Mouse (Mus musculus) midbrain, embryonic 13.5 days (tissue): ENCODE data around the gene Sox5. TPM values are rescaled to one million over a fixed set of nuclear protein-coding genes. Genes with fewer than 3 reads are reported as not detected.

Experiments
- ATAC-seq: fragments of 200-750 bp; cut with Nextera tagmentation; 2 replicates; pipeline ENCODE4 v1.8.0; 2017; ENCODE audit warnings: mild to moderate bottlenecking, moderate TSS enrichment, moderate library complexity
- H3K27ac ChIP-seq: fragments of 300-500 bp; sonication (generic); 2 replicates; pipeline ENCODE4 v1.5.1; 2015; ENCODE audit warnings: inconsistent platforms, mild to moderate bottlenecking, moderate library complexity
- H3K27me3 ChIP-seq: fragments of 300-500 bp; sonication (generic); 2 replicates; pipeline ENCODE4 v1.6.1; 2015; ENCODE audit warnings: mild to moderate bottlenecking, inconsistent platforms
- H3K36me3 ChIP-seq: fragments of 300-500 bp; sonication (generic); 2 replicates; pipeline ENCODE4 v1.6.1; 2015; ENCODE audit warnings: mild to moderate bottlenecking, inconsistent platforms
- H3K4me1 ChIP-seq: fragments of 300-500 bp; sonication (generic); replicated peaks from 2 replicates; pipeline ENCODE4 v1.6.1; 2015; ENCODE audit warnings: inconsistent platforms
- H3K4me2 ChIP-seq: fragments of 300-500 bp; sonication (generic); replicated peaks from 2 replicates; pipeline ENCODE4 v1.6.1; 2015; ENCODE audit warnings: moderate library complexity, mild to moderate bottlenecking, inconsistent platforms
- H3K4me3 ChIP-seq: fragments of 300-500 bp; sonication (generic); replicated peaks from 2 replicates; pipeline ENCODE4 v1.5.1; 2015; ENCODE audit warnings: mild to moderate bottlenecking, inconsistent platforms
- H3K9ac ChIP-seq: fragments of 300-500 bp; sonication (generic); replicated peaks from 2 replicates; pipeline ENCODE4 v1.6.1; 2015; ENCODE audit warnings: mild to moderate bottlenecking, inconsistent platforms
- H3K9me3 ChIP-seq: fragments of 300-500 bp; sonication (generic); 2 replicates; pipeline ENCODE4 v1.6.1; 2016; ENCODE audit warnings: mild to moderate bottlenecking, inconsistent platforms
- WGBS: fragments of 180-500 bp; shearing (Covaris S2); methylation state at CpG from one replicate; pipeline ENCODE4 v1.1.7; 2015; 5-methylcytosine and 5-hydroxymethylcytosine counted together
- polyA plus RNA-seq: library from polyadenylated mRNA; unstranded; fragments of >200 nt; fragmentation: Nextera tagmentation; extraction: Ambion mirVana; gene quantifications from 2 replicates; pipeline ENCODE4 v1.2.1, GENCODE M21; 2015

Gene Sox5
- polyA plus RNA-seq, 1 experiment from 2014 or later: 52.0 TPM

DNA sequence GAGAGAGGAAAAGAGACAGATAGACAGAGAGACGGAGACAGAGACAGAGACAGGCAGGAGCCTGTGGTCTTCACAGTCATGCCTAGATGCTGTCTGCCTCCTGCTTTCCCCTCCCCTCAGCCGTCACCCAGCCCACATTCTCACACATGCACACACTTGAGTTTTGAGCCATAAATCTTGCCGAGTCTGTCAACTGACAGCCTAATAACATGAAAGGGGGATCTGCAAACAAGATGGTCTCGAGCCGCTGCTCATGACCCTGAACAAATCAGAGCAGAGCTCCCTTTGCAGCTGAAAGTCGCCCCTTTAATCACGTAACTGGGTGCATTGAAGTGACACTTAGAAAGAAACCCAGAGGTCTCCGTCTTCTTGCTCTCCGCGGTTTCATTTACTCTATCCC is 383.7 kb downstream of the Sox5 start:
- Histone ChIP-seq H3K9me3 (no peaks in the 10 kb centered on the region), H3K9ac (0 out of 2 replicates have a peak overlapping the region, but pooled peaks have one; percentile 21), H3K4me2 (peak overlapping the region; percentile 19; the same call in 1 of the 2 replicates), H3K4me3 (no peak overlapping the region), H3K4me1 (peaks cover 23% of the 10 kb centered on the region), H3K27me3 (peaks cover 15% of the 10 kb centered on the region), H3K36me3 (no peaks in the 10 kb centered on the region), H3K27ac (no peak overlapping the region)
- ATAC-seq: no peak
- WGBS: 28% methylated on average over 10 of the region's 10 CpGs

DNA sequence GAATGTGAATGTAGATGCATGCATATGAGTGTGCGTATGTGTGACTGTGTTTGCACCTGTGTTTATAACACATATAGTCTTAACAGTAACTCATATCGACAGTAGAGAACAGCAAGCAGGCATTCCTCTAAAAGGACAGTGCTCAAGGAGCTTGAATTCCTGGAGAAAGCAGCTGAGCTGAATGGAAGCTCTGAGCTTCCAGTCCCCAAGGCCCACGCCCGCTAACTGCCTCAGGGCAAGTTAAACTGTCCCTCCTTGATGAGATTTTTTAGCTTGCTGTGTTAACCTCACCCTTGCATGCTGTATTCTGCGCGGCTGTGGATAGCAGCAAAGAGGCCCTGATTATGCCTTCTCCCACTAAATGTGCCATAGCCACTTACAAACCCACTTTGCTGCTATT is 388.6 kb downstream of the Sox5 start:
- H3K4me2 ChIP-seq: no peak overlapping the region
- no peaks in the 10 kb centered on the region for H3K36me3 ChIP-seq
- H3K27ac ChIP-seq: peak overlapping the region; percentile 17; the same call in 1 of the 2 replicates
- WGBS: 70% methylated on average over 6 of the region's 6 CpGs
- H3K4me1 ChIP-seq: peaks cover 17% of the 10 kb centered on the region
- H3K9ac ChIP-seq: no peak overlapping the region
- peaks cover 27% of the 10 kb centered on the region for H3K27me3 ChIP-seq
- no peak overlapping the region for H3K4me3 ChIP-seq
- ATAC-seq: no peak
- no peaks in the 10 kb centered on the region for H3K9me3 ChIP-seq

DNA sequence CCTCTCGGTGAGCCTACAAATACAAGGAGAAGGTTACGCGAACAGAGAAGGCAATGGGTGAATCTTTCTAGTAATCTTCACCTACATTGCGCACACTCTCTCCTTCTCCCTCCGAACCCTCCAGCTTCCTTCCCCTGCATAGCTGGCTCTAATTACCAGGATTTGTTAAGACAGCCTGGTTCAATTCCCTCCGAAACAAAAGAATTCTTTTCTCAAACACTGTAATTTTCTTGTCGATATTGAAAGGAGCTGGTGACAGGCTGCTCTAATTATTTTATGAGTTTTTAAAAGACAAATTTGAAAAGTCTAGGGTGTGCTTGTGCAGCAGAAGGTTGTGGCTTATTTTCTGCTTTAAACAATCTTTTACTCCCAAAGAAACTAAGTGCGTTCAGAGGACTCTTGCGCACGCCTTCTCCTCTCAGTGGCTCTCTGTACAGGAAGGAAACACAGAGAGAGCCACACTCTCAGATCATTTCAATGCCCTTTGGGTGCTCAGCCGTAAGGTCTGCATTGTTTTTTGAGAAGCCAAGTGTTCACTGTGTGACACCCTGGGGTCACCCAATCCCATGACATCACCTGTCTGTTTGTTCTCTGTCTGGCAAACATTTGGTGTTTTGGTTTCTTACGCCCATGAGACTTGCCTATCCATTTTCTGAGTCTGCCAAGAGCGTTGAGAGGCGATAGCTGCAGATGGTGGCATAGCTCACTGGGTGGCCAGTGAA is 392.3 kb downstream of the Sox5 start:
- WGBS: 83% methylated on average over 14 of the region's 14 CpGs
- no peaks in the 10 kb centered on the region for H3K9me3 ChIP-seq
- H3K27me3 ChIP-seq: peaks cover 11% of the 10 kb centered on the region; the same call in 1 of the 2 replicates
- H3K27ac ChIP-seq: no peak overlapping the region
- peaks cover 20% of the 10 kb centered on the region for H3K4me1 ChIP-seq
- H3K9ac ChIP-seq: no peak overlapping the region
- no peaks in the 10 kb centered on the region for H3K36me3 ChIP-seq
- no peak overlapping the region for H3K4me3 ChIP-seq
- ATAC-seq: no peak
- no peak overlapping the region for H3K4me2 ChIP-seq

DNA sequence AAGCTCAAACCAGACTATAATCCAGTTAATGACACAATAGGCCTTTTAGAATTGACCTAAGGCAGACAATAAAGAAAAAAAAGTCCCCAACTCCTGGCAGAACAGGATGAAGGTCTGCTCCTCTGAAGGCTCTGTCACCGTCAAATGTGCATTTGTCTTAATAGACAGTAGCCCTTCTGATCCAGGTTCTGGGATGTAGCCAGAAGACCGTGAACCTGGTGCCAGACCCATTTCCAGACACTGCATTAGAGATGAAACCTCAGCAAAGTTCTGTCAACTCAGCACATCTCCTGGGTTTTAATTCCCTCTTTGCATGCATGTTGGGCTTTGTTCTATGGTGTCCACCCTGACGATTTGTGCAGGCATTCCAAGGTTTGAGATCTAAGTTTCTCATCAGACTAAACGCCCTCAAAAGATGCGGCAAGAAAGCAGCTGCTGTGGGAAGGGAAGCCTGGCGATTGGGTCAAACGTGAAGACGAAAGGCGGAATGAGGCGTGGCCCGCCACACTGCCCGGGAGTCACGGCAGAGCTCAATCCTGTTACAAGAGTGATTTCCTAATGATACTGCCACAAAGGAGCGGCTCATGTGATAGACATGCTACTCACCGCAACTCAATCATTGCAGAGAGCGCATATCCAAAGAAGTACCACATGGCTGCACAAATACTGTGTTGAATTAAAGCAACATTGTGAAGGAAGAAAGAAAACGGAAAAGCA is 394.1 kb downstream of the Sox5 start:
- peak overlapping the region; percentile 37 for H3K4me2 ChIP-seq
- H3K4me1 ChIP-seq: peaks cover 11% of the 10 kb centered on the region
- WGBS: 33% methylated on average over 17 of the region's 17 CpGs
- H3K27me3 ChIP-seq: peaks cover 16% of the 10 kb centered on the region
- no peaks in the 10 kb centered on the region for H3K9me3 ChIP-seq
- no peaks in the 10 kb centered on the region for H3K36me3 ChIP-seq
- H3K4me3 ChIP-seq: no peak overlapping the region
- H3K9ac ChIP-seq: peak overlapping the region; percentile 23; the same call in 1 of the 2 replicates
- no peak overlapping the region for H3K27ac ChIP-seq
- ATAC-seq: peak; percentile 78

DNA sequence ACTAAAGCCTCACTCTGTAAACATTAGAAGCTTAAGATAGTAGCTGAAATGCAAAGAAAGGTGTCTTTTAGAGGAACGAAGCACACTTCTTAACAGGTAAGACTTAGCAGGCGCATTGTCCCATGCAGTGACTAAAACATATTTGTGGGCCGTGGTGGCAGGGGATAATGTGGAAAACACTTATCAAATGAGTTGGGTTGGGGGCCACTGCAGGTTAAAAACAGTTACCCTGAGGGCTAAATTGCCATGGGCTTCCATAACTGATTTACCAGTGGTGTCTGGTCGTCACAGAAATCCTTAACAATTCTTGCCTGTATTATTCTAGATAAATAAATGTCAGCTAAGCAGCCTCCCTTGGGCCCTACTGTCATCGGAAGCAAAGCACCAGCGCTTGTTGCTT is 401.1 kb downstream of the Sox5 start:
- no peaks in the 10 kb centered on the region for H3K9me3 ChIP-seq
- no peak overlapping the region for H3K4me3 ChIP-seq
- H3K4me2 ChIP-seq: no peak overlapping the region
- H3K27ac ChIP-seq: no peak overlapping the region
- peaks cover 7% of the 10 kb centered on the region for H3K27me3 ChIP-seq
- 0 out of 2 replicates have a peak, but pooled peaks cover 3% of the 10 kb centered on the region for H3K4me1 ChIP-seq
- 81% methylated on average over 6 of the region's 6 CpGs for WGBS
- H3K9ac ChIP-seq: no peak overlapping the region
- H3K36me3 ChIP-seq: no peaks in the 10 kb centered on the region
- ATAC-seq: no peak

DNA sequence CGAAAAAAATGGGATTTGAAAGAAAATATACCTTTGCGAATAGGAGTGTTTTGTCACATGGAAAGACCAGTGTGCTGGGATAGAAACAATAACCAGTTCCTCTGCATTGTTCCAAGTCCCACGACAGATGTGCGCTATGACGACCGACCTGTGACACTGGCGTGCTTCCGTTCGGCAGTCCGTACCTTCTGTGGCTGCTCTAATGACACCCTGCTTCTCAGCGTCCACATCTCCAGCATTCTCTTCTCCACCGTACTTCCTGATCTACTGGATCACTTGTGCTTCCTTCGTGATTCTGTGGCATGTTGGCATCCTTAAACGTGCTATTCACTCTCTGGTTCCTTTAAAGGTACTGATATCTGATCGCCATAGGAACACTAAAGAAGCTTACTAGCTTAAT is 401.6 kb downstream of the Sox5 start:
- no peak for ATAC-seq
- Histone ChIP-seq H3K27me3 (peaks cover 7% of the 10 kb centered on the region), H3K4me2 (no peak overlapping the region), H3K36me3 (no peaks in the 10 kb centered on the region), H3K9ac (no peak overlapping the region), H3K4me3 (no peak overlapping the region), H3K4me1 (0 out of 2 replicates have a peak, but pooled peaks cover 3% of the 10 kb centered on the region), H3K27ac (no peak overlapping the region), H3K9me3 (no peaks in the 10 kb centered on the region)
- WGBS: 72% methylated on average over 15 of the region's 15 CpGs

DNA sequence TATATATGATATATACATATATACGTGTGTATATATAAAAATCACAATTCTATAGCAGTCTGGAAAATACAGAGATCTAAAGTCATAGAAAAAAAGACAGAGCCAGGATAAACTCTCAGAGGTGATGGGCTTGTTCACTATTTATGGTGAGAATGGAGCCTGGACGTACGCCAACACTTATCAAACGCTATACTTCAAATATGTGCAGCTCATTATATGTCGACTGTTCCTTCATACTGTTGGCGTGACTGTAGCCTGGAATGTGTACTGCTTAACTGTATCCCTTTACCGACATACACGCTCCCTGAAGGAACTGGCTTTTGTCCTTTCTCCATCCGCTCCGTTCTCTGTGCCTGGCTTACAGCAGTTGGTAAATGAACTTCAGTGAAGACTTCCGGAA is 407.0 kb downstream of the Sox5 start:
- WGBS: 93% methylated on average over 11 of the region's 11 CpGs
- Histone ChIP-seq H3K4me1 (no peaks in the 10 kb centered on the region), H3K9ac (no peak overlapping the region), H3K9me3 (no peaks in the 10 kb centered on the region), H3K27ac (no peak overlapping the region), H3K4me3 (no peak overlapping the region), H3K4me2 (no peak overlapping the region), H3K27me3 (peaks cover 2% of the 10 kb centered on the region), H3K36me3 (no peaks in the 10 kb centered on the region)
- no peak for ATAC-seq

DNA sequence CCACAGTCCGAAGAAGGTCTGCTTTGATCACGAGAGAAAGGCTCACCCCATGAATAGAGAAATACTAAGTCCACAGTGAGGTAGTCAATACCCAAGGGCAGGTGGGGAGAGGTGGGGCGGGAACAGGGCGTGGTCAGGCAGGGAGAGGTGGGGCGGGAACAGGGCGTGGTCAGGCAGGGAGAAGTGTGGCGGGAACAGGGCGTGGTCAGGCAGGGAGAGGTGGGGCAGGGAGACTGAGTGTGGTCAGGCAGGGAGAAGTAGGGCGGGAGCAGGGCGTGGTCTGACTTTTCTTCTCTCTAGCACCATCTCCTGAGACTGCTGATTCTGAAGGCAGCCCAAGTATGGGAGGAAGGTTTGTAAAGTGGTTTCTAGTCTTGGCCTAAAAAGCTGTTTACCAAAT is 411.1 kb downstream of the Sox5 start:
- H3K9me3 ChIP-seq: no peaks in the 10 kb centered on the region
- H3K4me3 ChIP-seq: no peak overlapping the region
- 52% methylated on average over 10 of the region's 10 CpGs for WGBS

DNA sequence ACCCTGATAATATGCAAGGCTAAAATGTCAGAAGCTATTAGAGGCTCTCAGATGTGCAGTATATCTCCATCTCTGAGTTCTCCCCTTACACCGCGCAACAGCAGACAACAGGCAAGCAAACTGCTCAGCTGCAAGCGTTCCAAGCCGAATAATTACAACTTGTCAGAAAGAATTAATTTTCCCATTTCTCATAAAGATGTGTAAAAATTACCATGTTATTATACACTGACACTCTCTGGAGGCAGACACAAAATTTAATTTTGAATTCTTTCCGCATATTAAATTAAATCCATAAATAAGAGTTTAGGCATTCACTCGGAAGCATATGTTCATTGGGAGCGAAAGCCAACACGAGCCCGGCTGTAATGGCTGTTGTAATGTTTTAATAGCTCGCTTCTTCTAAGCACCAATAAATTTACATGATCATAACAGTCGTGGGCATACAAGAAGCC is 414.1 kb downstream of the Sox5 start:
- WGBS: 72% methylated on average over 11 of the region's 11 CpGs

More for the DNA sequence above, 411.1 kb downstream of the Sox5 start:
- H3K36me3 ChIP-seq: no peaks in the 10 kb centered on the region
- H3K4me1 ChIP-seq: no peaks in the 10 kb centered on the region
- no peaks in the 10 kb centered on the region; the same call in 1 of the 2 replicates for H3K27me3 ChIP-seq
- no peak for ATAC-seq
- no peak overlapping the region for H3K4me2 ChIP-seq
- H3K9ac ChIP-seq: no peak overlapping the region
- no peak overlapping the region for H3K27ac ChIP-seq

DNA sequence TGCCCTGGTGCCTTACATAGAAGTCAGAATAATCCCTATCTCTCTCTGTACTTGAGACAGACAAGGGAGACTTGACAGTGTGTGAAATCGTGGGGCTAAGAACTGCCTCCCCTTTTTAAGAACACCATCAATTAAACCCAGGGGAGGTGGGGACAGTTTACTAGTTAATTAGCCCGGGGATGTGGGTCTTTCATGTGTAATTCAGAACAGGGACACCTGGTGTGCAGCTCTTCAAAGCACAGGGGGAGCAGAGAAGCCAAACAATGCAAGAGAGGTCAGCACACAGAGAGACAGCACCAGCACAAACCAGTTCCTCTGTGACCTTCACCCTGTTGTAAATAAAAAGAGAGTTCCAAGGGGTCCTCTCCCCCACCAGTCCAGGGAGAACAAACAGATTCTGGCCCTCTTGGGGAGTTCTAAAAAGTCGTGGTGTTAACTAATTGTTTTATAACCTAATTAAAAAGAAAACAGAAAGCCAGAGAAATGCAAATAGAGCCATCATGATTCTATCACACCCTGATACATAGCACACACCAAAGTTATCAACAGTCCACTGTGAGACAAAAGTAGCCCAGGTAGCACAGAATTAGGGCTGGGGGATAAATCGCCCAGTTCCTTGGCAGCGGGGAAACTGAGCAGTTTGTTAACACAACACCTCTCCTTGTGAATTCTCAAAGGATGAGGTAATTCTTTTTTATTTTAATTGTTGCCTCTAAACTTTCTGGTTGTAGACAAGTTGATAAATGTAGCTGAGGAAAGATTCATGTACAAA is 420.3 kb downstream of the Sox5 start:
- peaks cover 14% of the 10 kb centered on the region for H3K4me1 ChIP-seq
- 7% methylated on average over 5 of the region's 5 CpGs for WGBS
- ATAC-seq: 0 out of 2 replicates have a peak, but pooled peaks have one; percentile 56
- no peak overlapping the region for H3K4me2 ChIP-seq
- H3K36me3 ChIP-seq: no peaks in the 10 kb centered on the region
- no peaks in the 10 kb centered on the region for H3K9me3 ChIP-seq
- H3K27me3 ChIP-seq: no peaks in the 10 kb centered on the region
- no peak overlapping the region for H3K4me3 ChIP-seq
- no peak overlapping the region for H3K9ac ChIP-seq
- no peak overlapping the region for H3K27ac ChIP-seq

More for the DNA sequence above, 414.1 kb downstream of the Sox5 start:
- Histone ChIP-seq H3K4me2 (no peak overlapping the region), H3K9ac (no peak overlapping the region), H3K4me3 (no peak overlapping the region), H3K27me3 (no peaks in the 10 kb centered on the region), H3K36me3 (no peaks in the 10 kb centered on the region), H3K27ac (no peak overlapping the region), H3K9me3 (no peaks in the 10 kb centered on the region), H3K4me1 (no peaks in the 10 kb centered on the region)
- ATAC-seq: 0 out of 2 replicates have a peak, but pooled peaks have one; percentile 56

DNA sequence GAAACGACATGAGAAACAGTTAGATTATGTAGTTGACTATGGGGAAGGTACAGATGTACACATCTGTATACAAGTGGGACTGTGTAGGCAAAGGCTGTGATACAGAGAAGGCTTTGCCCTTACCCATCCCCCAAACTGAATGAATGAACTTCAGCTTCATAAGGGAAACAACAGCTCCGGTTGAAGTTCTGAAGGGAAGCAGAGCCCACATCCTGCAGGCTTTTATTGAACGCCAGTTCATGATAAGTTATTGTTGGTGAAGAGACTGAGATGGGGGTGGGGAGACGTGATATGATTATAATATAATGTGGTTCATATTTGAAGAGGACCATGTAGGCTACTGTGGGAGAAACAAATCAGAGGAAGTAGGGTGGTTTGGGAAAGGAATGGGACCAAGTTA is 424.7 kb downstream of the Sox5 start:
- no peak overlapping the region for H3K4me2 ChIP-seq
- H3K4me3 ChIP-seq: no peak overlapping the region
- WGBS: 88% methylated on average over 4 of the region's 4 CpGs
- H3K36me3 ChIP-seq: no peaks in the 10 kb centered on the region
- peaks cover 14% of the 10 kb centered on the region for H3K4me1 ChIP-seq
- no peak overlapping the region for H3K9ac ChIP-seq
- H3K9me3 ChIP-seq: no peaks in the 10 kb centered on the region
- ATAC-seq: no peak
- H3K27me3 ChIP-seq: no peaks in the 10 kb centered on the region
- H3K27ac ChIP-seq: no peak overlapping the region

DNA sequence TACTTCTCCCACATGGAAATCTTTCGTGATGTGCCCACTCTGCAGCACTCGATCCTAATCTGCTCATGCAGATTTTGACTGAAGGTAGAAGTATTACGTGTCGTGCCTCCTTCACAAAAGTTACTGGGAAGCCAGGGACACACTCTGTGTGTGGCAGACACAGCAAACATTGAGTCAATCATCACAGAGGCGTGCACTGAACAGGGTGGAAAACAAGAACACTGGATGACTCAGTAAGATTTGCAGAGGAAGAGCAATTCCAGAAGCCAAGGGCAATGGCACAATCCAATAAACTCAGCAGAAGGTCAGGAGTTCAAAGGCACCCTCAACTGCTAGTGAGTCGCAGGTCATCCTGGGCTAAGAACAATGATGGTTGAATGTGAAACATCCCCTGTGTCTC is 430.7 kb downstream of the Sox5 start:
- H3K4me3 ChIP-seq: no peak overlapping the region
- no peak overlapping the region for H3K9ac ChIP-seq
- no peak overlapping the region for H3K4me2 ChIP-seq
- H3K27me3 ChIP-seq: no peaks in the 10 kb centered on the region
- no peak overlapping the region for H3K27ac ChIP-seq
- no peaks in the 10 kb centered on the region for H3K36me3 ChIP-seq
- ATAC-seq: no peak
- no peaks in the 10 kb centered on the region for H3K9me3 ChIP-seq
- 90% methylated on average over 6 of the region's 6 CpGs for whole genome bisulfite sequencing
- no peaks in the 10 kb centered on the region for H3K4me1 ChIP-seq
